Mouse (Mus musculus) retina, postnatal 7 days (tissue): ENCODE measurements around the gene Rbbp4.

Experiments
- DNase-seq: peaks from one replicate; pipeline ENCODE4 v3.0.0-alpha.2; 2012; ENCODE audit warnings: low read depth, low spot score

The Rbbp4 gene

DNA sequence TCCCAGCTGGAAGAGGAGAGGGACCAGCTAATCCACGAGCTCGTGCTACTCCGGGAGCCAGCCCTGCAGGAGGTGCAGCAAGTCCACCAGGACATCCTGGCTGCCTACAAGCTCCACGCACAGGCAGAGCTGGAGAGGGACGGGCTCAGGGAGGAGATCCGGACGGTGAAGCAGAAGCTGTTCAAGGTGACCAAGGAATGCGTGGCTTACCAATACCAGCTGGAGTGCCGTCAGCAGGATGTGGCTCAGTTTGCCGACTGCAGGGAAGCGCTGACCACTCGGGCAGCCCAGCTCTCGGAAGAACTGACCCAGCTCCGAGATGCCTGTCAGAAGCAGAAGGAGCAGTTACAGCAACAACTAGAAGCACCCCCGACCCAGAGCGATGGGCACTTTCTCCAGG is 41.5 kb downstream of the Rbbp4 start:
- DNase-seq: no peak

DNA sequence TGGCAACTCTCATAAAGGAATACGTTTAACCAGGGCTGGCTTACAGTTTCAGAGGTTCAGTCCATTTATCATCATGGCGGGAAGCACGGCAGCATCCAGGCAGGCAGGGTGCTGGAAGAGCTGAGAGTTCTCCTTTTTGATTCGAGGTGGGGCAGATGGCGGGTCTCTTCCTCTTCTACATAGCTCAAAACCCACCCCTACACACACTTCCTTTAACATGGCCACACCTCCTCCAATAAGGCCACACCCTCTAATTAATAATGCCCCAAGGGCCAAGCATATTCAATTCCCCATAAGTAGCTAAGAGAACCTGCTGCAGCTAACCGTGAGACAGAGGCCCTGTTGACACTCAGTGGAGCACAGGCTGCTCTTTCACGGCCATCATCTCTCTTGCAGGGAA is 42.3 kb downstream of the Rbbp4 start:
- no peak for DNase-seq

DNA sequence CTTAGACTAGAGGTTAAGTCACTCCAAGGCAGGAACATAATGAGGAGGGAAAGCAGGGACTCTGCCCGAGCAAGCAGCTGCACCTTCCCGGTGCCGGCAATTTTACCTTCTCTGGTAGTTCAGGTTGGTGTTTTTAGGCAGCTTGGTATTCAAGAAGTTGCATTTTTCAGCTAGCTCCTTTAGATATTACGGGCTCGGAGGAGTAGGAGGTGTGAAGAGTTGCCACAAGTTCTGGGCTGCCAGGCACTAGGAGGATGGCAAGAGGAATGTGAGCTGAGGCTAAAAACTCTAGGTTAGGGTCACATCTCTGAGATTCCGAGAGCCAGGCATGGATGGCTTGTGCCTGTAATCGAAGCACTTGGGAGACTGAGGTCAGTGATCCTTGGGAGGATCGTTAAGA is 45.5 kb downstream of the Rbbp4 start:
- no peak for DNase-seq

DNA sequence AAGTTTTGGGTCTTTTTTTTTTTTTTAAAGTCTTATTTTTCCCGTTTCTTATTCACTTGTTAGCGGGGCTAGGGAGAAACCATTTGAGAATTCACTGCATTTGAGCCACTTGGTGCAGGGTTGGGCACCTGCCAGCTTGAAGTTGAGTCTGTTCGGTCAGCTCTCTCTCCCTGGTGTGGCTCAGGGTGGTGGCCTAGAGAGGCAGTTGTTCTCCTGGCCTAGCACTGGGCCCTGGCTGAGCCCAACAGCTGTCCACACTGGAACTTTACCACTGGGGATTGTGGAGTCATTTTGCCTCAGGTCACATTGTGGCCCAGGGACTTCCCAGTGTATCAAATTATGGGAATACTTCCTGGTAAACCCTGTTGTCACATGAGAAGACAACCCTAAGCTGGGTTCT is 47.1 kb downstream of the Rbbp4 start:
- no peak for DNase-seq

DNA sequence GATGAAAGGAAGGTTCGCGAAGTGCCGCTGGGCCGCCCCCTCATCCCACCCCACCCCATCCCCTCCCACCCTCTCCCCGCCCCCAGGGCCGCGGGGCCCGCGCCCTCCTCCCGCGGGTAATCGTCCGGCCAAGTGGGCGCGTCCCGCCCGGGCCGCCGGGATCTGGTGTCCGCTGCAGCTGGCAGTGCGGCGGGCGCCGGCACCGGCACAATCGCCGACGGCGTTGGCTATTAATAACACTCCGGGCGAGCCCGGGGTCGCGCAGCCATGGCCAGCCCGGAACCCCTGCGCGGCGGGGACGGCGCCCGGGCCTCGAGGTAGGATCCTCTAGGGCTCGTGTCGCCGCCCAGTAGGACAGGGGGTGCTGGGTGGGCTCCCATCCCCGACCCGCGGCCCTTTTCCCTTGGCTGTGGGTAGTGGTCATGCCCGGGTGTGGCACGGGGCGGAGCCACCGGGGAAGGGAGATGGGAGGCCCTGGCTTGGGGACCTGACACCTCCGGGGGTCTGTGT is 47.6 kb downstream of the Rbbp4 start, which contains the start of gene Sync:
Gene Sync, plus strand, starts transcription at position 146 of the 510 bp plus-strand sequence.
- DNase-seq: no peak

DNA sequence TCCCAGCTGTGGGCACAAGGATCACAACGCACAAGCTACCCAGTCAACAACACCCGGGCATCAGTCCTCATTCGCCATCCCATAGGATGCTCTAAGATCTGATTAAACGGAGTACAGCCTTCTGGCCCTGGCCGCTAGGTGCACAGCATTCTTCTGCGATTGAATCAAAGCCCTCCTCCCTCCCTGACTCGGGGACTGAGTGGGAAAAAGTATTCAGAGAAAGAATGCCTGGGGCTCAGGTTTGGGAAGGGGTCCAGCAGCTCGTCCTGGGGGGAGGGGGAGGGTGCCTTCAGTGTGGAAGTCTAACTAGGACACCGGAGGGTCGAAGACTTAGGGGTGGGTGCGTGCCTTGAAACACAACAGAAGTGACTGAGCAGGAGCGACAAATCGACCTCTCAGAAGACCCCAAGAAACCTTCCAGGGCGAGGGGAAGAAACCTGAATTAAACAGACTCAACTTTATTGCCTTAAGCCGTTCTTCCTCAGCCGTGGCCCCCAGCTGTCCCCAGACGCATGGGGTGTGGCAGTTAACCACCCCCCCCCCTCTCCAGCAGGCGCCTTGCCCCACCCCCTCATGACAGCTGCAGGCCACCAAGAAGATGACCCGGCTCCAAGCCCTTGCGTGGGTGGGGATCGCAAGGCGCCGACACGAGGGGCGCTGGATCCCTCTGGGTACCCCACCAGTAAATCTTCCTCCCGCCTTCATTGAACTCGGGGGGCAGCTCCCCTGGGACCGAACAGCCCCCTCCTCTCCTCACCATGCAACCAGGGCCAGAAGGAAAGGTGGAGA is 48.3 kb downstream of the Rbbp4 start:
- no peak for DNase-seq

DNA sequence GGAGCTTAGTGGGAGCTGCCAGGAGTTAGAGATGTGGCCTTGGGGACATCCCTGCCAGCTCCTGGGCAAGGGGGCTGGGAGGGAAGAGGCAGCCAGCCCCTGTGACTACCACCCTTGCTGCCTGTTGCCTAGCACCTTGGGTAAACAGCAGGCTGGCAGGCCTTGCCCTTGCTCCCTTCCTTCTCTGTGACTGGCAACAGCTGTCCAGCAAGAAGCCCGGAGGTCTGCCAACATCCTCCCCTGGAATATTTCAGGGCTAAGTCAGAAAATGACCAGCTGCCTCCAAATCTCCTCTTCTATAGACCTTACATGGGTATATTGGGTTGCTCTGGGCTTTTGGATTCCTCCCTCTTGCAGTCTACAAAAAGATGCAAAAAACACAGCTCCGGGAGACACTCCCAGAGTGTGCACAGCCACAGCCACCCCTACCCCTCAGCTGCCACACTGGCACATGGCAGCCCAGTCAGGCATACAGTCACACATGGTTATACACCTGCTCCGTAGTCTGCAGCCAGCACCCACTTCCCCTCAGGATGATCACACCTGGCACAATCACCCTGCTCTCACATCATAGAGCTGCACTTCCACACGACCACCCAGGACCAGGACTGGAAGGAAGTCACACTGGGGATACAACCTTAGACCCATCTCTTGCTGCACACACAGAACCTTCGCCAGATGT is 49.0 kb downstream of the Rbbp4 start:
- DNase-seq: no peak

DNA sequence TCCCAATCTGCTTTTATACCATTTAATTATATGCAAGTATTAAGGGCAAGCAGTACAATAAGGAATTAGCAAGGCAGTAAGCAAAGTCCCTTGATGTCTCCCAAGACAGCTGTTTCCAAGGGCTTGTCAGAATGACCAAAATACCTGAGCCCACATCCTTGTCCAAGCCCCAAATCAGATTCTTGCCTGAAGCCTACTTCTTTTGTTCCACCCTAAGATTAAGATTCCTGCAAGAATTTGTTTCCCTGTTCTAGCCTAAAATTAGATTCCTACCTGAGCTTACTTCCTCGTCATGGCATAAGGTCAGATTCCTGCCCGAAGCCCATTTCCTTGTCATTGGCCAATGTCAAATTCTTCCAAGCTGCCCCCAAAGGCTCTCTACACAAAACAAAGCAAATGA is 50.5 kb downstream of the Rbbp4 start:
- no peak for DNase-seq

DNA sequence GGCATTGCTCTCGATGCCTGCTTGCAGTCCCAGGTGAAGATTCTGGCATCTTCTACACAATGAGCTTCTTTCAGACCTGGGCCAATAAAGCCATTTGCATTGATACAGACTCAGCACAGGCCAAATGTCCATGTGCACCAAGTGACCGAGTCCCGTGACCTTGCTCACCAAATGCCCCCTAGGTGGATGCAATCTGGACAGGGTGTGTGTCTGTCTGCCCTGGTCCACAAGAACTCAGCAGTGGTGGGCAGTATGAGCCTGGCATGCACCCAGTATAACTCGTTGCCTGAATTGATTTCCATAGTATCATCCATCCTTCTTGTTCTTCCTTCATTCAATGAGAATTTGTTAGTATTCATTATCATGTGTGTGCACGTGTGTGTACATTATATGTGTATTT is 51.9 kb downstream of the Rbbp4 start:
- no peak for DNase-seq

DNA sequence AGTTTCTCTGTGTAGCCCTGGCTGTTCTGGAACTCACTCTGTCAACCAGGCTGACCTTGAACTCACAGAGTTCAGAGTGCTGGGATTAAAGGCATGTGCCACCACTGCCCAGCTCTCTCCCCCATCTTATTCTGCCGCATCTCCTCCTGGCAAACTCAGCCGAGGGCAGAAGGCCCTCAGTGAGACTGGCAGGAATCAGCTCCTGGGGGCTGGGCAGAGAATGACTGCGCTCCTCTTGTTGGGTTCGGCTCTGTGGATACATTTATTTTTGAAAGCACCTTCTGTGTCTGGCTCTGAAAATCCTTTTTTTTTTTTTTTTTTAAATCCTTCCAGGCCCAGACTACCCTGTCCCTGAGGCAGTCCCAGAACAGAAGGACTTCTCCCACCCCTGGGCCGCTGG is 52.4 kb downstream of the Rbbp4 start:
- DNase-seq: no peak

DNA sequence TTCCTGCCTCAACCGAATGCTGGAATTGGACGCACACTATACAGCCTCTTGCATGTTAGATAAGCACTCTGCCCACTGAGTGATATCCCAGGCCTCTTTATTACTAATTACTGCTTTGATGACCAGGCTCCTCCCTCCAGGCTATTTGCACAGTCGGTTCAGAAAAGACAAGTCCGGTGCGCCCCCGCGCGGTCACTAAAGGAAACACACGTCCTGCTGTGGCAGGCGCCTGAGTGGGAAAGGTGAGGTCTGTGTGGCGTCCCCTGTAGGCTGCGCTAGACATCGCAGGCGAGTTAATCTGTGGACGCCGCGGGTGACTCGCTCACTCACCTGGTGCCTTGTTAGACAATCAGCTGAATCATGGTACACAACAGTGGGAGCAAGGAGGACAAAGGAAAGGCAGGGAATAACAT is 58.7 kb downstream of the Rbbp4 start:
- DNase-seq: peak; percentile 86

DNA sequence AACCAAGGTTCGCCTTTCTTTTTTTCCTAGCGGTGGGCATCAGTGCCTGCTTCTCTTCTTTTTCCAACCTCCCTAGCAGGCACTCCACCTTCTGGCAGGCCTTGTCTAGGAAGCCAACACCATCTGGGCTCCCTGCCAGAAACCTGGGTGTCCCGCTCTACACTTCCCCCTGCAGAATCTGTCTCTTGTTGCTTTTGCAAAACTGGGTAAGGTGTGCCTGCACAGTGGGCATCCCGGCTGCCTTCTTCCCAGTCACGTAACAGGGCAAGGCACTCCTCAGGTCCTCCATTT is 62.5 kb downstream of the Rbbp4 start:
- DNase-seq: no peak

DNA sequence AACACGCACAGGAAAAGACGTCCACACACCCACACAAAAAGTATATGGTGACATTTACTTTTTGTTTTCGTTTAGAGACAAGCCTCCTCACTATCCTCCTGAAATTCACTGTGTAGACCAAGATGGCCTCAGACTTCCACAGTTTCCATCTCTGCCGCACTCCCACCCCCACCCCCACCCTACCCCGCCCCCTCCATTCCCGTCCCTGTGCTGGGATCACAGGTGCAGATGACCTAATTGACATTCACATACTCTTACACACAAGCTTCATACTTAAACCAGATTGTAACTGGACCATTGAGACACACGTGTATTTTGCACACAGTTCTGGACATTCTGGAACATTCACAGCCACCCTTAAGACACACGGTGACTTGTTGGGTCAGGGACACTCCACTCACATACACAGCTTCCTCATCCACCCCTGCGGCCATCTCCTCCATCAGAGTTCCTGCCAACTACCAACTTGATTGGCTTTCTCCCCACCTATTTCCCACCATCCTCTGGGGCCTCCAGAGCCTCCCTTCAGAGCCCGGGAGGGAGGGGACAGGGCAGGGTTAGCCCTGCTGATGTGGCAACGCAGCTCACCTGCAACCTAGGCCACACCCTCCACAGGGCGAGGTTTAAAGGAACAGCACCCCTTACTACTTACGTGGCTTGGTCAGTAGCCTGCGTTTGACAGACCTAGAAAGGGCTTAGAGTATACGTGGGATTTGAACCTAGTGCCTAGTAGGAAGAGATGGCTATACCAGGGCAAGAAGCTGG is 63.0 kb downstream of the Rbbp4 start:
- DNase-seq: no peak

DNA sequence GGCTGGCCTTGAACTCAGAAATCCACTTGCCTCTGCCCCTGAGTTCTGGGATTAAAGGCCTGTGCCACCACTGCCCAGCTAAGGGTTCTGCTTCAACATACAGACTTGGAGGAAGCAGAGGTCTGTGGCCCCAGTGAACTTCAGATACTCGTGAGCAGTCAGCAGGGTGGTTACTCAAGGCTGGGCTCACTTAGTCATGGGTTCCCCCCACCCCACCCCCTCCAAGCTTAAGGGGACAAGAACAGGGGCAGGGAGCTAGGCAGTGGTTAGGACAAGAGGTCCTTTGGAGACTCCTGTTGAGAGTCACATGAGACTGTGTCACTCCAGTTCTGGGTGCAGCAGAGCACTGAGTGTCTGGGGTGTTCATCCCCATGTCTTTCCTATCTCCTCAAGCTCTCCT is 66.5 kb downstream of the Rbbp4 start:
- DNase-seq: no peak

DNA sequence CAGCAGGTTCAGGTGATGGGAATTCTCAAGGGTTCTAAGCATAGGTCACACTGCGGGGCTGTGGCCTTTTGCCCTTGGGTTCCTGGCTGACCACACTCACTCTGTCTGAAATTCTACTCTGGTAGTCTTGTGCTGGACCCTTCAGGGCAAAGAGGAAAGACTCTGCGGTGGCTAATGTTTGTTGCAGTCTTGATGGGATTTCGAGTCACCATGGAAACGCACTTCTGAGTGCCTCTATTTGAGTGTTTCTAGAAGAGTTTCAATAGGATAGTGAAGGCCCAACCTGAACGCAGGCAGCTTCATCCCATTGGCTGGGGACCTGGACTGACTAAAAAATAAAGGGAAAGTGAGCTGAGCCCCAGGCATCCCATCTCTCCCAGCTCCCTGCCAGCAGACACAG is 68.3 kb downstream of the Rbbp4 start:
- DNase-seq: no peak

DNA sequence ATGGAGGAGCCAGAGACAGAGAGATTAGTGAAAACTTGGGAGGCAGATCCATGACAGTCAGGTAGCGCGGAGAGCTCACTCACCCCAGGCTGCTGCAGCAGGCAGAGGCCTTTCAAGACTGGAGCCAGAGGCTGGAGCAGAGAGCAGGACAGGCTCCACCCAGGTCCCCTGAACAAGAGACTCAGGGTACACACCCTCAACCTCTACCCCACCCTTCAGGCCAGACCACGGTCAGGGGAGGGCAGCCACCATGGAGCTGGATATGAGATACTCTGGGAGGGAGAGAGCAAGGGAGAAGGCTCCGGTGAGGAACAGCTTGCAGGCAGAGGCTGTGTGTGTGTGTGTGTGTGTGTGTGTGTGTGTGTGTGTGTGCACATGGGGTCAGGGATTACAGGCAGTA is 69.0 kb downstream of the Rbbp4 start:
- DNase-seq: no peak

DNA sequence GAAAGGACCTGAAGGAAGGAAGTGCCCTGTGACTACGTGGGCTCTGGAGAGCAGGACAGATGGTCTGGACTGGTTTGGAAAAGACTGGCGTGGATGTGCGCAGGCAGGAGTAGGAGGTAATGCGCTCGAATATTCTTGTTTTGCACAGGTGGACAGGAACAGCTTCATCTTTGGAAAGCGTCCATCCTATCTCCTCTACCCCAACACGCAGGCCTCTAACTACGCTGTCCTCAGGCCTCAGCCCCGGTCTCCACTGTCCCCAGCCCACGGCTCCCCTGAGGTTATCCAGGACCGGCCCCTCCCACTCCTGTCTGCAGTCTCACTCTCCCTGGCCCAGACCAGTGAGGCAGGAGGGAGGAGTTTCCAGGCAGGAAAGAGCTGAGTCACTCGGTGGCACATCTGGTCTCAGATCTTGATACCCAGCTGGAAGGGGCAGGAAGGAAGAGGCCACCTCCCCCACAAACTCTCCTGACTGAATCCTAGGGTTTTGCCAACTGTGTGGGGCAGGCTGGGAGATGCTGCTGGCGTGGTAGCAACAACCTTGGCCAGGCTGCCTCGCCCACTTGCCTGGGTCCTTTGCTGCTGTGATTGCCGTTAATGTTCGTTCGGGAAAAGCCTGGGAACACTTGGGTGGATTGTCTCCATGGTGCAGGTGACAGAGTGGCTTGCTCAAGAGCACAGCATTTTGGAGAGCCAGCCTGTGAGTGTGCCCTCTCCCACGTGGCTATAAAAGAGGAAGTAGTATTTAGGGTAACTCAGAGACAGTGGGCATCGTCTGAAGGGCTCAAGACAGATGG is 71.7 kb downstream of the Rbbp4 start:
- no peak for DNase-seq

DNA sequence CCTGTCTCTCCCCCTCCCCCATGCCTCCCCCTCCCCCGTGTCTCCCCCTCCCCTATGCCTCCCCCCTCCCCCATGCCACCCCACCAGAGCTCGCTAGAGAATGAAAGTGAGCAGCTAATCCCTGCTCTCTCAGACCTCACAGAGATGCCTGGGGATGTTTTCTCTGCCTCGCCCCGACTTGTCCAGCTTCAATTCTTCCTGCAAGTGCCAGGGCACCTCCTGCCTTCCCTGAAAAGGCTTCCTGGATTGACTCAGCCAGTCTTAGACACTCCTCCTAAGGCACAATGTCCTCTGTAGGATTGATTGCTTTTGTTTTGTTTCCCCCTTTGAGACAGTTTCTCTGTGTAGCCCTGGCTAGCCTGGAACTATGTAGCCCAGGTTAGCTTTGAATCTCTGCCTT is 74.0 kb downstream of the Rbbp4 start, which contains the start of gene C77080:
Gene C77080, minus strand, starts transcription at position 209 of the 400 bp plus-strand sequence.
- no peak for DNase-seq

DNA sequence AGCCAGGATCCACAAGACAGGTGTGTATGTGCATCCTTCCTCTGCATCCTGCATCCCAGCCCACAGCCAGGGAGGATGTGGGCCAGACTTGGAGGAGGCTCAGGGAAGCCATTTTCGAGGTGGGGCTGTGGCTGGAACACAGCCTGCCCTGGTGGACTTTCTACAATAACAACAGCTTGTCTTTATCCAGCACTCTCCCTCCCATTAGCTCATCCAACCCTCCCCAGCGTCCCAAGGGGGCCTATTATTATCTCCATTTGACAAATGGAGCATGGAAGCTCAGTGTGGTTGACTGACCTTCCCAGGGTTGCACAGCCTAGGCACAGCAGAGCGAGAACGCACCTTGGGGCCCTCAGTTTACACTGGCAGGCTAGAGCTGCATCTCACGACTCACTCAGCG is 74.5 kb downstream of the Rbbp4 start:
- DNase-seq: no peak

DNA sequence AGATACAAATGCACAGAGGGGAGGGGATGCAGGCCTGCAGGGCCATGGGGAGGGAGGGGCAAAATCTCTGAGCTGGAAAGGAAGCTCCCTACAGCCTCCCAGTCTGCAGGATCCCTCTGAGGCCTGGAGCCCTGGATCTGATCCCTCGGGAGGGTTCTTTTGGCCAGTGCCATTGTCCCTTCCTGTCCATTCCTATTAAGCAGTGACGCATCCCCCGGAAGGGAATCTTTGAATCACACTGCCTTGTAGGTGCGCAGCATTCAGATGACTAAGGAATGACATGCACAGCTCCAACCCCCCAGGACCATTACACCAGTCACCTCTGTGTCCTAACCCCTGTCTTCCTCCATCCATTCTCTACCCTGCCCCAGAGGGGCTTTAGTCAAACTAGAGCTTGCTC is 76.1 kb downstream of the Rbbp4 start:
- DNase-seq: no peak
